Mouse (Mus musculus): ENCODE measurements at regions not wholly inside any gene's neighbourhood (a gene's known extent, or its start where the extent isn't known, plus 50 kb on each side); places are given as distances from the start of the nearest gene placed in this dataset.

DNA sequence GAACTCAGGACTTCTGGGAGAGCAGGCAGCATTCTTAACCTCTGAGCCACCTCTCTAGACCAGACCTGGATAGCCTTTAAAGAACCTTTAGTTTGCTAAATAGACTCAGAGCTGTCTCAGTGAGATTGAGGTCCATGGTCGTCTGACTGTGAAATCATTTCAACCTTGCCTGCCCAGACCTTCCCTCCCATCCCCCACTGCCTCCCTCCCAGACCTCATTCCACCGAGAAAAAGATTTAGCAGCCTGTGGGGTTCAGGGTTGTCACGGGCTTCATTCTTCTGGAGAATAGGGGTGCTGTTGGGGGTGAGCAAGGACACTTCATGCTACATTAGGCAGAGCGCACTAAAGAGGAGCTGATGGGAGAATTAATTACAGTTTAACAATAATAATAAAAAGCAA lies 126.7 kb upstream of the Neo1 start:
- DNase-seq (ENCODE audit: low spot score in 2 of 2) = no peak
- intact Hi-C loops (cut with DNase I) = no loop called here

DNA sequence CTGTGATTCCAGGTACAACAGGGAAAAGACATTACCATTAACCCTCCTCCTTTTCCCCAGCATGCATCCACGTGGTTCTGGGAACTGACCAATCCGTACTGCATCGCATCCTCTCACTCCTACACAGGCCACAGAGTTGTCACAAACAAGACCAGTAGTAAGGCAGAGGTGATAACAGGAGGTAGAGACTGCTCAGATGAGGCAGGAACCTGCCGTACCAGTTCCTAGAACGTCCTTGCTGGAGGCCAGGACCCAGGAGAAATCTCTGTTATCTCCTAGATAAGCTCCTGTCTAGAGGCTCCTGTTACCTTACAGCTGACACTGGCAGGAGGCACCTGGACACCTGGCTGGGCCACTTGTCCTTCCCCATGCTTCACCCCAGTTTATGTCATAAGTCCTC lies 121.4 kb upstream of the Neo1 start:
- DNase-seq (ENCODE audit: low spot score in 2 of 2) = no peak
- intact Hi-C loops (cut with DNase I) = no loop called here

DNA sequence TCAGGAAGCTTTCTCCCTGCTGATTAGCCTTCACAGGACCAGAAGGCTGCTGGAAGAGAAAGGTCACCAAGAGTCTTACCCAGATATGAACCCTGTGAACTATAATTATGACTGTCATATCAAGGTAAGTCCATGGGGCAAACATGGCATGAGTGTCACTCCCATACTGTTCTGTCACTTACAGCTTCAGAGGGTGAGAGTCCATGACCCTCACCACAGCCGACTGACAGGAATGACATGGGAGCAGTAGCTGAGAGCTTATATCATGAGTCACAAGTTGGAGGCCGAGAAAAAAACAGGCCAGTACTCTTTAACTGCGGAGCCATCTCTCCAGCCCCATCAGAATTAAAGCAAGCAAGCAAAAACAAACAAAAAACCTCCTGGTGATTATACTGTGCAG lies 117.7 kb upstream of the Neo1 start:
- intact Hi-C loops (cut with DNase I) = no loop called here
- DNase-seq (ENCODE audit: low spot score in 2 of 2) = no peak

DNA sequence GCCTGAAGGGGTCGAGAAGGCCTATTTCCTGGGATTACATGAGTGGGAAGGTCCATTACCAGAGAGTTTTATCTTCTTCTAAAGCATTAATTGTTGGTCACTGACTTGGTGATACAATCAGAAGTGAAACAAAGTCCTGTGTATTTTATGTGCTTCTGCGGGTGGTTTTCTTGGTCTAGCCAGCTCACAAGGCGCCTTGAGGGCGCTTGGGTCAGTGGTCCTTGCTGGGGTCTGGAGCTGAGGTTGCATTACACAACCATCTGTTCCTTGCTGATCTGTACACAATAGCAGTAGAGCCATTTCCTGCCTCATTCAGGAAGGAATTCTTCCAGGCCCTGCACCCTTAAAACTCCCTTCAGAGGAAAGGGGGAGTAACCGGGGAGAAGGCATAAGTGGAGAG lies 116.9 kb upstream of the Neo1 start:
- intact Hi-C loops (cut with DNase I) = no loop called here

GRCm38 (mm10) chr9:59144256-59144800 lies 108.1 kb upstream of the Neo1 start:
- intact Hi-C loops (cut with DNase I) = no loop called here
- DNase-seq (ENCODE audit: low spot score in 2 of 2) = no peak

More for the DNA sequence above, 116.9 kb upstream of the Neo1 start:
- no peak for DNase-seq (ENCODE audit: low spot score in 2 of 2)

- no peak for DNase-seq (ENCODE audit: low spot score in 2 of 2)
- intact Hi-C loops (cut with DNase I) = no loop called here
Observed at GRCm38 (mm10) chr9:59143610-59144009, 107.4 kb upstream of the Neo1 start.

GRCm38 (mm10) chr9:59134171-59135041 lies 98.2 kb upstream of the Neo1 start:
- intact Hi-C loops (cut with DNase I) = no loop called here
- DNase-seq (ENCODE audit: low spot score in 2 of 2) = peak; percentile 28 to 49

- intact Hi-C loops (cut with DNase I) = no loop called here
- no peak for DNase-seq (ENCODE audit: low spot score in 2 of 2)
Observed at GRCm38 (mm10) chr9:59129699-59130340, 93.6 kb upstream of the Neo1 start.

DNA sequence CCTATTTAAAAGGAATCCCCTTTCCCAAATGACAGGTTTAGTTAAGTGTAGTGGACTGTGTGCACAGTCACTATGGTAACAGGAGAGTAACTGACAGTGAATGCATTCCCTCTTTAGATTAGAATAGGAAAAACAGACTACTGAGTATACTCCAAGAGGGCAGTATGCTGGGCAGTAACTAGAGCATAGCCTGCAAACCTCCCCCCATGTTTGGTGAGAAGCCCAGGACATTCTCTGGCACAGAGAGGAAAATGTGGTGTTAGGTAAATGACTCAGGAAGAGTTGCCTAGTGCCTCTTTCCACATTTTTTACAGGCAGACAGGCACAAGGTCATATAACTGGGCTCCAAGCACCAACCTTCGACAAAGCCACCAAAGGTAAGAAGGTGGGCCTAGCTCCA lies 93.0 kb upstream of the Neo1 start:
- intact Hi-C loops (cut with DNase I) = no loop called here
- DNase-seq (ENCODE audit: low spot score in 2 of 2) = no peak

GRCm38 (mm10) chr9:59128023-59128422 lies 91.8 kb upstream of the Neo1 start:
- intact Hi-C loops (cut with DNase I) = no loop called here
- no peak for DNase-seq (ENCODE audit: low spot score in 2 of 2)

- intact Hi-C loops (cut with DNase I) = no loop called here
Observed at GRCm38 (mm10) chr9:59125886-59126285, 89.6 kb upstream of the Neo1 start.

DNA sequence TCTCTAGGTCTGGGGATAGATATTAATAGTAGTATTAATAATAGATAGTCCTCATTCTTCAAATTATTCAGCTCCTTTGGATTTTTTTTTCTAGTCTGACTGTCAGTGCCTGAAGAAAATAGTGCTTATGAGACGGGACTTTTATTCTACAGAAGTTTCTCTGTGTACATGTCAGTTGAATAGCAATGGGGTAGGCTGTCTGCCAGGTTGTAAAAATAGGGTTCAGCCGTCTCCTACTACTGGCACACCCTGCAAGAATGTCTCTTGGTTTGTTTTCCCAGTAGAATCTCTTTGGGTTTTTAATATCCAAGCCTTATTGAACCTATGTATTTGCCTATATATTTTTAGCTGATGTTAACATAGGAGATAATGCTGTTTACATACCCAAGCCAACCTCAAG lies 80.3 kb upstream of the Neo1 start:
- intact Hi-C loops (cut with DNase I) = no loop called here
- peak; percentile 56 to 71 for DNase-seq (ENCODE audit: low spot score in 2 of 2)

More at GRCm38 (mm10) chr9:59125886-59126285, 89.6 kb upstream of the Neo1 start:
- no peak for DNase-seq (ENCODE audit: low spot score in 2 of 2)

DNA sequence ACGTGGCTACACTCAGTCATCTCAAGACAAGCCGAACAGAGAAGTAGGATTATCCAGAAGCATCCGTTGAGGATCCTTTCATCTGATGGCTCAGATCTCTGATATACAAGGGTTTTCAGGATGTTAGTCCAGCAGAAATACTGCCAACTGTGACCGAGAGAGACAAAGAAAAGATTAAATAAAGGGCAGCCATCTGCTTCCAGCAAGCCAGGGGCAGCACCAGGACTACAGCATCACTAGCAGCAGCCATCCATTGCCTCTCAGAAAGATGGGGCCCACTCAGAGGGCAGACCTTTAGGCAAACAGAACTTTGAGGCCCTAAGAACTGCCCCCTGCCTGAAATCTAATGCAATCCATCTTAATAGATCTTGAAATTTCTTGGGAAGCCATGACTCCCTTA lies 77.6 kb upstream of the Neo1 start:
- DNase-seq (ENCODE audit: low spot score in 2 of 2) = no peak
- intact Hi-C loops (cut with DNase I) = no loop called here

GRCm38 (mm10) chr9:59099738-59100137 lies 63.5 kb upstream of the Neo1 start:
- no peak for DNase-seq (ENCODE audit: low spot score in 2 of 2)
- intact Hi-C loops (cut with DNase I) = no loop called here

DNA sequence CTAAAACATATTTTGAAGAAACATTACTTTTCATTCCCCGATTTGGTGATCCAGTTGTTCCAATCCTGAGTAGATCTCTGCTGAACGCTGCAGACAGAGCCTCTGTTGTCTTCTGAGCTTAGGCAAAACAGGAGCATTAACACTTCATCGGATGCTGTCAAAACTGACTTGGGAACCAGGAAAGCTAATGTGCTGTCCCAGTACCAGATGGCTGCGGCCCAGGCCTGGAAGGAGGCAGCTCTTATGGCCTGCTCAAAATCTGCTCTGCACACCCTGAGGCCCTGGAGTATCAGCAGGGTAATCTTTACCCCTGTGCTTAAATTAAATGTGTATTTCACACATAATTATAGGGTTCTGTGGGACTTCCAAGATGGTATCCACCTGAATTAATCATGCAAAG lies 61.3 kb upstream of the Neo1 start:
- intact Hi-C loops (cut with DNase I) = no loop called here
- DNase-seq (ENCODE audit: low spot score in 2 of 2) = no peak

DNA sequence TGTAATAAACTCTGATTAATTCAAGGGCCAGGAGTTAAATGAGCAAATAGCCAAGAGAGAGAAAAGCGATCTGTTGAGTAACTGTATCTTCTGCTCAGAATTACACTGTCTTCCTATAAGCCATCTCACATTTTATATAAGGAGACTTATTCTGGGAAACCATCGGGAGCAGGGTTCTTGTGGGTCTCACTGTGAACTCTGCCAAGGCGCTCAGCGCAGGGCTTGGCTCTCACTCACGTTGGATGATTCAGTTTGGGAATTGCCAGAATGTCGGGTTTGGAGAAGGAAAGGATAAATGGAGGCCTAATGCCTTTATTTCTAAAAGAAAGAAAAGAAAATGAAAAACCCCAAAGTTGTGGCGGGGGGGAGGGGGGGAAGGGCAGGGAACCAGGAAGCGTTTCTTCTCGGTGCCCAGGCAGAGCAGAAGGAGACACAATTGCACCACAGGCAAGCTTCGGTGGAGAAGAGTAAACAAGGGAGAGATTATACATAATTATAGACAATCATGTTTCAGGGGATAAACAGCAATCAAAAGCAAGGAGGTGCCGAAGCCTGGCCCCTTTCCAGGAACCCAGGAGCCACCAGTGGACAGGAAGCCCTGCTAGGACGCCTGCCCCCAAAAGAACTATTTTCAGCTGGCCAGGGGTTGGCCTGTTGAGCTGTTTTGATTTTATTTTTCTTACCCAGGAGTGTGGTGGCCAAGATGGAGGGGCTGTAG lies 60.5 kb upstream of the Neo1 start:
- intact Hi-C loops (cut with DNase I) = no loop called here
- DNase-seq (ENCODE audit: low spot score in 2 of 2) = peak; percentile 53

- intact Hi-C loops (cut with DNase I) = no loop called here
- DNase-seq (ENCODE audit: low spot score in 2 of 2) = no peak
Observed at GRCm38 (mm10) chr9:59095626-59096025, 59.4 kb upstream of the Neo1 start.

DNA sequence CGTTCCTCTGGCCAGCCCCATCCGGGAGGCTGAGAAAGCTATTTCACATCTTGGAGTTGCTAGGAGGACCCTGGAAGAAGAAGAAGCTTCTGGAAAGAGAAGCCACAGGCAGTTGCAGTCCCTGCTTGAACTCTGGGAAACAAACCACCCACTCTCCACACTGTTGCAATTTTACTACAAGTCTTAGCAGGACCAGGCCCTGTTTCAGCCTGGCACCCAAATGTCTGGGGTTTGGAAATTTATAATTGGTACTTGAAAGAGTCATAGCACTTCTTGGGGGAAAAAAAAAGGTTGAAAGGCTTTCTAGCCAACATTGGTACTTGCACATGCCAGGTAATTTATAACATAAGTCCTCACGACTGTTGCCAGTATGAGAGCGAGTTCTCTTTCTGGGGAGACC lies 57.9 kb upstream of the Neo1 start:
- intact Hi-C loops (cut with DNase I) = no loop called here
- no peak for DNase-seq (ENCODE audit: low spot score in 2 of 2)

DNA sequence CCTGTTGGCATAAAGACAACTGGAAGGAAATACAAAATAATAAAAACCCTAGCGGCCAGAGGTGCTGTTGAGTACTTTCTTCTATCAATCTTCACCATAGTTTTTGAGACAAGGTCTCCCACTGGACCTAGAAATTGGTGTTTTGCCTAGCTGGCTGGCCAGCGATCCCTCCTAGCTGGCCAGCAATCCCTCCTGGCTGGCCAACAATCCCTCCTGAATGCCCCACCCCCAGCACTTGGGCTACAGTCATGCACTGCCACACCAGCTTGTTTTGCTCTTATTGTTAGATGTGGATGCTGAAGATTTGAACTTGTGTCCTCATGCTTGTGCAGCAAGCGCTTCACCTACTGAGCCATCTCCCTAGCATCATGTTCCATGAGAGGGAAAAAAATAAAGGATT lies 54.9 kb upstream of the Neo1 start:
- no peak for DNase-seq (ENCODE audit: low spot score in 2 of 2)
- intact Hi-C loops (cut with DNase I) = no loop called here

DNA sequence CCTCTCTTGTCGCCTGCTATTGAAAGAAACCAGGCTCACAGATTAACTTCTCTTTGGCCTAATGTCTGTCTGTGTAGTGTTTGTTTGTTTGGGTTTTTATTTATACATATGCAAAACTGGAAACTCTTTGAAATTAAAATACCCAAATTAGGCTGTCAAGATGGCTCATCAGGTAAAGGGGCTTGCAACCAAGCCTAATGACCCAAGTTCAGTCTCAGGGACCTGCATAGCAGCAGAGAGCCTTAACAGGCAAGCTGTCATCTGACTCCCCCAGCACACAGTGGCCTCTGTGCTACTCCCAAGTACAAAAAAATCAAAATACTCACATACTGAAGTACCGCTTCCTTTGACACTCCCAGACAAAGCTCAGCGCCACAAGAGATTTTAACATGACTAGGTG lies 51.5 kb upstream of the Neo1 start:
- intact Hi-C loops (cut with DNase I) = no loop called here
- no peak for DNase-seq (ENCODE audit: low spot score in 2 of 2)
